Mouse (Mus musculus) 3134 (cell line): Measurements from ENCODE around the gene Fam234a.
"Not testable (repeated sequence)": the region's sequence is repeated elsewhere in the genome, so short reads cannot be mapped to it uniquely, and the experiment has no call there.

Experiments used
- DNase-seq: peaks from one replicate; pipeline ENCODE4 v3.0.0-alpha.2; 2011; ENCODE audit warnings: low spot score; ENCODE audit not compliant: insufficient read length; ENCODE audit errors: extremely low read depth

The Fam234a gene

GRCm38 (mm10) chr17:26235077-26235815 is 8.8 kb downstream of the Fam234a start:
- DNase-seq, result no peak

GRCm38 (mm10) chr17:26234386-26234785 is 9.7 kb downstream of the Fam234a start:
- no peak for DNase-seq

- DNase-seq, result no peak
Observed at GRCm38 (mm10) chr17:26232863-26233262, 11.2 kb downstream of the Fam234a start.

- DNase-seq, result no peak
Observed at GRCm38 (mm10) chr17:26231156-26231555, 12.9 kb downstream of the Fam234a start.

GRCm38 (mm10) chr17:26229776-26230175 is 14.3 kb downstream of the Fam234a start:
- no peak for DNase-seq

- no peak for DNase-seq
Observed at GRCm38 (mm10) chr17:26225150-26225549, 18.9 kb downstream of the Fam234a start.

- no peak for DNase-seq
Observed at GRCm38 (mm10) chr17:26221508-26221907, 22.5 kb downstream of the Fam234a start.

GRCm38 (mm10) chr17:26212681-26213080 is 31.4 kb downstream of the Fam234a start:
- DNase-seq, result no peak

GRCm38 (mm10) chr17:26212241-26212640 is 31.8 kb downstream of the Fam234a start:
- no peak for DNase-seq

GRCm38 (mm10) chr17:26207686-26208085 is 36.4 kb downstream of the Fam234a start, which contains the start of gene Arhgdig:
Gene Arhgdig, minus strand, starts transcription at chr17:26207786.
- DNase-seq, result no peak

- no peak for DNase-seq
Observed at GRCm38 (mm10) chr17:26206392-26206791, 37.6 kb downstream of the Fam234a start.

GRCm38 (mm10) chr17:26204766-26205165 is 39.3 kb downstream of the Fam234a start:
- no peak for DNase-seq

GRCm38 (mm10) chr17:26203321-26203811 is 40.7 kb downstream of the Fam234a start:
- DNase-seq, result peak; percentile 75

- DNase-seq, result no peak
Observed at GRCm38 (mm10) chr17:26202737-26203136, 41.3 kb downstream of the Fam234a start, which contains the start of gene Rgs11. Gene Rgs11, plus strand, starts transcription at chr17:26202951.

- DNase-seq, result no peak
Observed at GRCm38 (mm10) chr17:26201998-26202397, 42.0 kb downstream of the Fam234a start.

GRCm38 (mm10) chr17:26200831-26201705 is 43.0 kb downstream of the Fam234a start:
- no peak for DNase-seq

GRCm38 (mm10) chr17:26198892-26199291 is 45.1 kb downstream of the Fam234a start, which contains the start of gene Pdia2:
Gene Pdia2, minus strand, starts transcription at chr17:26199087.
- DNase-seq, result no peak

- DNase-seq, result no peak
Observed at GRCm38 (mm10) chr17:26192481-26193190, 51.4 kb downstream of the Fam234a start.

- DNase-seq, result not testable (repeated sequence)
Observed at GRCm38 (mm10) chr17:26191486-26191885, 52.6 kb downstream of the Fam234a start.

GRCm38 (mm10) chr17:26188091-26188805 is 55.8 kb downstream of the Fam234a start:
- DNase-seq, result no peak
